Mouse (Mus musculus) embryonic fibroblast, embryonic 13.5 days (primary cell): ENCODE data around the gene Gpr155.

Experiments
- CTCF ChIP-seq: IDR thresholded peaks from 2 replicates; pipeline ENCODE4 v1.5.1; 2011; ENCODE audit warnings: mild to moderate bottlenecking, control low read depth, low read length, moderate library complexity, borderline replicate concordance; ENCODE audit not compliant: insufficient read depth
- POLR2A ChIP-seq: IDR thresholded peaks from 2 replicates; pipeline ENCODE4 v1.6.1; 2011; ENCODE audit warnings: low read depth, mild to moderate bottlenecking, control low read depth, low read length, moderate library complexity

DNA sequence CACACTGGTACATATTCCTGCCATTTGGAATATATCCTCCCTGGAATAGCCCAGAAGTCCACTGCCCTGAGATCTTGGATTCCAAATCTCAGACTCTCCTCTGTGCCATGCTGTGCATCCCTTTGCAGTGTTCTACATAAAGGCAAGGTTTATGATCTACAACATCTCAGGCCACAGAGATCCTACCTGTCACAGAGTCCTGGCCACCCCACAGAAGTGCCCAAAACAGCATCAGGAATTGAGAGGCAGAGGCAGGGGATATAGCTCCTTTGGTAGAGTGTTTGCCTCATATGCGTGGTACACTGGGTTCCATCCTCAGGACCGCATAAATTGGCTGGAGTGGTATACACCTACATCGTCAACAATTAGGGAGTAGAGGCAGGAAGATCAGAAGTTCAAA lies 8.1 kb upstream of the Gpr155 start:
- TF ChIP-seq POLR2A (no peak), CTCF (no peak)
